Mouse (Mus musculus): ENCODE data around the gene Akap9.

DNA sequence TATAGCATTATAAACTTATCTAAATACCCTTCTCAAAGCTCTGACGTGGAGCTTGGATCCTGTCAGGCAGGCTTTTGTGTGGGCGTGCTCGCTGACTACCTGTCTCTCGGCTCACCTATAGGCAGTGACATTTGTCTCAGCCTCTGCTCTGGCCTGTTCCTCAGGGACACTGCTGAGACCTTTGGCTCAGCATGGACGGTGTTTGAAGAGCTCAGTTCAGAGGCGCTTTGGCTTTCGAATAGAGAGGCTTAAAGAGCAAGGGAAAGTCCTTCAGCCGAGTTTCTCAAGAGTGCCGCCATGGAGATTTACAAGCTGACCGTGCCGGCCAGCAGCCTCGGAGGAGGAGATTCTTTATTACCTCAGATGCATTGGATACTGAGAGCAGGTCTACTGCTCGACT, 95.3 kb downstream of the Akap9 start:
- TF ChIP-seq CTCF (IDR thresholded peaks at IDR 0.05; ENCODE audit: extremely low read depth, insufficient read length, insufficient replicate concordance, low read depth, low read length) (no peak), POLR2A (IDR thresholded peaks at IDR 0.05; ENCODE audit: low read depth, low read length) (no peak)
